Mouse (Mus musculus) adrenal gland, postnatal 10 days (tissue): Measurements from ENCODE around the gene Mcpt8. TPM values are rescaled to one million over a fixed set of nuclear protein-coding genes. Genes with fewer than 3 reads are reported as not detected.

ENCODE experiments used
- microRNA-seq: library from miRNA; unstranded; fragments of <30 nt; microRNA quantifications from one replicate; pipeline ENCODE4 v1.2.0, GENCODE M21; 2021
- total RNA-seq, 2 experiments: library from RNA; stranded (reverse); gene quantifications; 2 replicates each; pipeline ENCODE4 v1.2.3; 2021

Mcpt8 gene
- total RNA-seq, 2 experiments from 2014 or later: 0.66 to 0.97 TPM

Small RNAs within 50 kb of the gene (microRNA-seq; reads per million reads assigned to microRNA genes)
- gene Mir6949: not detected

Other genes with a start within 250 kb of the Mcpt8 start
- gene Nynrin, start 231.3 kb downstream of the Mcpt8 start, total RNA-seq: 10 to 100 TPM; 20.7 to 24.4 TPM
- gene Cbln3, start 200.9 kb downstream of the Mcpt8 start, total RNA-seq: under 1 TPM; 0.15 to 0.48 TPM
- gene Khnyn, start 200.3 kb downstream of the Mcpt8 start, total RNA-seq: 10 to 100 TPM; 17.1 to 23.8 TPM
- gene Sdr39u1, start 185.0 kb downstream of the Mcpt8 start, total RNA-seq: 100 to 1,000 TPM in 1 of 2 experiments, 10 to 100 TPM in 1; 90.9 to 109 TPM
- 1 to 10 TPM; 7.9 to 8.6 TPM for gene Cma1, start 140.6 kb downstream of the Mcpt8 start, total RNA-seq
- not detected for gene Cma2, start 134.3 kb downstream of the Mcpt8 start, total RNA-seq
- not detected for gene Mcpt1, start 67.3 kb downstream of the Mcpt8 start, total RNA-seq
- gene Mcpt9, start 54.8 kb downstream of the Mcpt8 start, total RNA-seq: not detected
- under 1 TPM in 1 of 2 experiments, not detected in 1; 0.24 TPM for gene Mcpt2, start 43.2 kb downstream of the Mcpt8 start, total RNA-seq
- 1 to 10 TPM; 5.3 to 6.7 TPM for gene Mcpt4, start 23.0 kb downstream of the Mcpt8 start, total RNA-seq
- gene Ctsg, start 17.3 kb upstream of the Mcpt8 start, total RNA-seq: 1 to 10 TPM in 1 of 2 experiments, under 1 TPM in 1; 0.48 to 1.2 TPM
- gene Gzme, start 35.4 kb upstream of the Mcpt8 start, total RNA-seq: not detected
- gene Gzmd, start 47.3 kb upstream of the Mcpt8 start, total RNA-seq: not detected
- gene Gzmg, start 74.3 kb upstream of the Mcpt8 start, total RNA-seq: not detected
- gene Gzmn, start 89.3 kb upstream of the Mcpt8 start, total RNA-seq: not detected
- not detected for gene Gzmf, start 126.1 kb upstream of the Mcpt8 start, total RNA-seq
- not detected for gene Gzmc, start 149.4 kb upstream of the Mcpt8 start, total RNA-seq
- gene Gzmb, start 177.0 kb upstream of the Mcpt8 start, total RNA-seq: under 1 TPM; 0.18 to 0.21 TPM